Mouse (Mus musculus) embryo, embryonic 9.5 days (tissue): ENCODE measurements around the gene Tlk2.
A peak's percentile ranks its signal among the peaks of the same experiment; 100 is the strongest.

ENCODE experiments used
- DNase-seq: peaks from one replicate; pipeline ENCODE4 v3.0.0-alpha.2; 2017; ENCODE audit errors: extremely low spot score

Gene Tlk2

GRCm38 (mm10) chr11:105164516-105165510 lies 13.8 kb upstream of the Tlk2 start:
- DNase-seq, result no peak

DNA sequence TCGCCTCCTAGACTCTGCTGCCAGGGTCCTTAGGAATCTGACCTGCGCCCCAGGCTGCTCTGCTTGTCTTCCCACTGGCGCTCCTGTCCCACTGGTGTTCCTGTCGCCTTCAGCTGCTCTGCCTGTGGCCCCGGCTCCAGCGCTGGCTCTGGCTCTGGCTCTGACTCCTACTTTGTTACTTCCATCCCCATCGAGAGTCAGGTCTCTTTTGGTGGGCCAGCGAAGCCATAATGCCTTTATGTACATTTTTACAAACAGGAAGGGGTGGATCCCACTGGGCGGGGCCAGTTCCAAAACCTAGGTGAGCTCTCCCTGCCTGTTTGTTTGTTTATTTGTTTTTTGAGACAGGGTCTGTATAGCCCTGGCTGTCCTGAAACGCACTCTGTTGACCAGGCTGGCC lies 11.8 kb upstream of the Tlk2 start:
- no peak for DNase-seq

GRCm38 (mm10) chr11:105179523-105179922 lies 916 bp downstream of the Tlk2 start:
- DNase-seq, result no peak

DNA sequence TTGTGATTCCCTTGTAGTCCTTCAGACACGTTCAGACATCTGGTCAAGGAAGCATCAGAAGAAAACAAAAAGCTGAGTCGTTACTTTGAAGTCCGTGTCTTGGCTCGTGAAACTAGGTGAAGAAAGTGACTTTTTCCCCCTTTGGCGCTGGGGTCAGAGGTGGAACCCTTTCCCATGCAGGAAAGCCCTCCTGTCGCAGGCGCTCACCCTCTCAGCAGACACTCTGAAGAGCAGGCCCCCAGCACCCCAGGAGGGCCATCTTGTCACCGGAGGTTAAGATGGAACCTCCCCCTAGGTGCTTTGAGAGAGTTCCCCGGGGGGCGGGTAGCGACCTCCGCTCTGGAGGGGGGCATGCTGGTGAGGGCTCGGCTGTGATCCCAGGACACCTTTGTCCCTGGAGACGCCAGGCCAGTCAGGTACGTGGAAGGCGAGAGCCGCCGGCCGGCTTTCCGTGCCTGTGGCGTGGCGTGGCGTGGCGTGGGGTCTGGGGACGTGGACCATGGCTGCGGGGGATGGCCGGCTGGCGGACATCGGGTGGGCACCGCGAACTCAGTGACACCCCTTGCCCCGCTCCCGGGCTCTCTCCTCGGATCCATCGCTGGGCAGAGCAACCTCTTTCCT lies 2.0 kb downstream of the Tlk2 start:
- peak; percentile 63 for DNase-seq

DNA sequence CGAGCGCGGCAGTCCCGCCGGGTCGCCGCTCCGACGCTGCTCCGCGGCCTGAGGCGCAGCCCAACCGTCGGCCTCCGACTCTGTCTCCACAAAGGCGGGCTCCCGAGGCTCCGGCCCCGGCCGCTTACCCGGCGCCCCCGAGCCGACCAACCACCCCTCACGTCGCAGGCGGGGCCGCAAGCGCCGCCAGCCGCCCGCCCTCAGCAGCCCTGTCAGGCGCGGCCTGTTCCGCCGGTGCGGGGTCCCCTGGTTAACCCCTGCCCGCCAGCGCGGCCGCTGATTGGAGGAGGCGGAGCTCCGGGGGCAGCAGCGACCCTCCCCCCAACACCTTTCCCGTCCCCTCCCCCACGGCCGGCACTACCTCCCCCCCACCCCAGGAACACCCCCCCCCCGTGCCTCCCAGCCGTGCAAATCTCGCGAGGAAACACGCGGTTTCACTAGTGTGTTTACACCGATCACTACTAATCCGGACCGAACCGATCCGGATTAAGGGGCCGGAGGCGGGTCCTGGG lies 2.6 kb downstream of the Tlk2 start:
- peak; percentile 97 for DNase-seq

DNA sequence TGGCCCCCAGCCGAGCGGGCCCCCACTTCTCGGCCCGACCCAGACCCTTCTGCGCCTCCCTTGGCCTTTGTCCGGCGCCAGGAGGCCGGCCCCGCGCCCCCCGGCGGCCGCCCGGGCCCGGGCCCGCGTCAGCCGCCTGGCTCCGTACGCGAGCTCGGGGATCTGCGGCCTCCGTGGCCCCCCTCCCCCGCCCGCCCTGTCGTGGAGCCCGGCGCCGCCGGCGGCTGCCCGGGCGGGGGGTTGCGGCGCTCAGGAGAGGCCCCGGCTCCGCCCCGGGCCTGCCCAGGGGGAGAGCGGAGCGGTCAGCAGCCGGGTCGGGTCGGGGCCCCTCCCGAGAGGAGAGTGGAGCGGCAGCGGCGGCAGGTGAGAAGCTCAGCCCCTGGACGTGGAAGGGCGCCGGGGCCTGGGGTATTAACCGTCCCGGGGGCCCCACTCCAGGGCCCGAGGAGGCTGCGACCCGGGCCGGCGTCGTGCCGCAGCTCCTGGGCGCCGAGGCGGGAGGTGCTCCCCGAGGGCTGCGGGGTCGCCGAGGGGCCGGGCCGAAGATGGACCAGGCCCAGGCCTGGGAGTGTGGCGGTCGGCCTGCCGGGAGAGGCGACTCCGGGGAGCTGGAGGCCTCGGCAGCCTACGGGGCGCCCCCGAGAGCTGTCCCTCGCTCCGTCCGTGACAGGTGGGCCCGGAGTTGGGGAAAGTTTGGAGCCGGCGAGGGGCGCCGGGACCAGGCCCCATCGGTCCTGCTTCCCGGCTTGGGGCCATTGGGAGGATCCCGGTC lies 3.3 kb downstream of the Tlk2 start:
- peak; percentile 68 for DNase-seq

DNA sequence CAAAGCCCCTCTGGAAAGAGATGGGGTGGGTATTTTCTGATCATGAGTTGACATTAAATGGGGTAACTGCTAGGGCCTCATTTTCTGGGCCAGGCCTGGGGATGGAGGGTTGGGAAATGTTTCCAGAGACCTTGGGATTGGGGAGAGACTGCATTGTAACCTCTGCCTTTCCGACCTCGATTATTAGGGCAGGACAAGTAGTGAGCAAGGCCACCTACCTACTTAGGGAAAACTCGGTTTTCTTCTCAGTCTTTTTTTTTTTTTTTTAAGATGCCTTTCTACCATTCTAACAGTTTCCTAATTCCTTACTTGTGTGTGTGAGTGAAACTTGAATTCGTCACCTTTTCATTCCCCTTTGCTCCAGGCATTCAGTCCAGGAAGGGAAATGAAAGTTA lies 3.9 kb downstream of the Tlk2 start:
- no peak for DNase-seq

- no peak for DNase-seq
These were observed 6.1 kb downstream of the Tlk2 start for GRCm38 (mm10) chr11:105184678-105185077.

DNA sequence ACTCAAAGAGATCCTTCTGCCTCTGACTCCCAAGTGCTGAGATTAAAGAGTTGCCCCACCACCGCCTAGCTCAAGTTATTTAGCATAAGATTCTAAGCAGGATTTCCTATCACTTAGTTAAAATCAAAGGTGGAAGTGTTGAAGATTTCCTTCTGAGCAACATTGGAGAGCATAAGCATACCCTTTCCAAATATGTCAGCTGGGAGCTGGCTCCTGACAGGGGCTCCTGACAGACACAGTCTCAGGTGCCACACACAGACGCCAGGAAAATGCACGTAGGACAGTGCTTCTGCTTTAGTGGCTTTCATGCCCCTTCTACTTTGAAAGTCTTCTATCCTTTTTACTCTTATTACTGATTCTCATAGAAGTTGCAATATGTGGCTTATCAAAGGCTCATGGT lies 13.6 kb downstream of the Tlk2 start:
- DNase-seq, result no peak

GRCm38 (mm10) chr11:105196893-105197662 lies 18.5 kb downstream of the Tlk2 start:
- no peak for DNase-seq

DNA sequence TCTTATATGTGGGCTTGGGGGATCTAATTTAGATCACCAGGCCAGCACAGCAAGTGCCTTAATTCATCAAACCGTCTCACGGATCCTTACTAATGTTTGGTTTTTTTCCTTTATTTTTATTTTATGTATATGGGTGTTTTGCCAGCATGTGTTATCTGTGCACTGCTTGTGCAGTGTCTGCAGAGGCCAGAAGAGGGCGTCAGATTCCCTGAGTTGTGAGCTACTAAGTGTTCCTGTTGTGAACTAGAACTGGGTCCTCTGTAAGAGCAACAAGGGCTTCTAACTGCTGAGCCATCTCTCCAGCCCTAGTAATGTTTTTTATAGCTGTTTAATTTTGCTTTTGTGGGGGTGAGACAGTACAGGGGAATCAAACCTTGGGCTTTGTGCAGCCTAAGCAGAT lies 23.8 kb downstream of the Tlk2 start:
- DNase-seq, result no peak

DNA sequence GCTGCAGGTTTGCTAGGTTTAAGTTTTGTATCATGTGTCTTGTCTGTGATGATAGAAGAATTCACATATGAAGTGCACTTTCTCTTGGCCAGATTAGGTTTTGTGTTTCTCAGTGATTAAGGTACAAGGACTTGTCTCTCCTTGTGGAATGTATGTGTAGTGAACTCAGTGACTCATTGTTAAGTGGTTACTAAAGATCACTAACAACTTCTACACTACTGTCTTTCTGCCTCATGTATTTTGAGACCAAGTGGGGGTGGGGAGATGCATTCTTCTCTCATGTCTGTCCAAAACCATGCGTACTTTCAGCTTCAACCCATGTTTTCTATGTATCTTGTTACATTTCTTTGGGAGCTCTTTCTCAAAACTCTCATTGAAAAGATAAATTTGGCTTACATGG lies 31.4 kb downstream of the Tlk2 start:
- no peak for DNase-seq

GRCm38 (mm10) chr11:105214257-105214656 lies 35.6 kb downstream of the Tlk2 start:
- no peak for DNase-seq

GRCm38 (mm10) chr11:105217771-105218170 lies 39.2 kb downstream of the Tlk2 start:
- no peak for DNase-seq

GRCm38 (mm10) chr11:105234501-105234900 lies 55.9 kb downstream of the Tlk2 start:
- no peak for DNase-seq

GRCm38 (mm10) chr11:105240991-105241390 lies 62.4 kb downstream of the Tlk2 start:
- peak; percentile 29 for DNase-seq

DNA sequence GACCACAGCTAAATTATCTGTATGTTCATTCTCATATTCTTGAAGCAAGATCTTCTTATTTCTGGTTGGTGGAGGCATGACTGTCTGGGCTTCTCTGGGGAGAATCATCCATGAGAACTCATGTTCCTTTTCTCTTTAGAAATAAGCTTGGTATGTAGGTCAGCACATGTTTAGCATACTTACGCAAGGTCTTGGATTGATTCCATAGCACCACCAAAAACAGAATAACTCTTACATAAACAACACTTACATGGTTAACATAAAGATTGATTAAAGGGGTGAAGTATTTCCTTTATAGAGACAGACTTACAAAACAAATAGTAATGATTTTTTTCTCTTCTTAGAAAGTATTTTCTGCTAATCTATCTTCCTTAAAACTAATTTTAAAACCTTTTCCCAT lies 67.8 kb downstream of the Tlk2 start:
- DNase-seq, result no peak

- DNase-seq, result no peak
These were observed 68.2 kb downstream of the Tlk2 start for GRCm38 (mm10) chr11:105246785-105247184.

DNA sequence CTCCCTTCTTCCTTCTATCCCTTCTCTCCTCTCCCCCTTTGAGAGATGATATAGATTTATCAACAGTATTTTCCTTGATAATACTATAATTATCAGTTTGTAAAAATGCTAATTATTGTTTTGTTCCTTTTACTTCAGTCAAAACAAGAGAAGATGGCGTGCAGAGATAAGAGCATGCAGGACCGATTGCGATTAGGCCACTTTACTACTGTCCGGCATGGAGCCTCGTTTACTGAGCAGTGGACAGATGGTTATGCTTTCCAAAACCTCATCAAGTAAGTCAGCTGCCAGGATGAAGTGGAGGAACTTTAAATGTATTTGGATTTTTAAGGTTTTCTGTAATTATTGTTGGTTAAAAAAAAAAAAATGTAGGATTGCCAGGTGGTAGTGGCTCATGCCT lies 68.7 kb downstream of the Tlk2 start:
- DNase-seq, result no peak

DNA sequence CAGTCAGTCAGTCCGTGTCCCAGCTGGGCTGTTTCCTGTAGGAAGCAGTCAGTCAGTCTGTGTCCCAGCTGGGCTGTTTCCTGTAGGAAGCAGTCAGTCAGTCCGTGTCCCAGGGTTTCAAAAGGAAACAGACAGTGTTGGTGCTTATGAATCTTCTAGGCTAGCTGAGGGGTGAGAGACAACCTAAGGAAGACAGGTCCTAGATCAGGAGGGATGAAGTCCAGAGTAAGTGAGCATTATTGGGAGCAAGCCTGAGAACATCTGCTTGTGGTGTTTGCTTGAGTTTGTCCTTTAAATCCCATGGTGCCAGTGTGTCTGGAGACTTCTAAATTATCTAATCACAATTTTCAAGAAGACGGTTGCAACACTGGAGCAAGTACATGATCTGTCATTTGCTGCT lies 81.1 kb downstream of the Tlk2 start:
- DNase-seq, result no peak

GRCm38 (mm10) chr11:105261116-105261515 lies 82.5 kb downstream of the Tlk2 start:
- DNase-seq, result no peak
